Mouse (Mus musculus): ENCODE data around the gene Rasa1. TPM values are rescaled to one million over a fixed set of nuclear protein-coding genes. Genes with fewer than 3 reads are reported as not detected.
A peak's percentile ranks its signal among the peaks of the same experiment; 100 is the strongest.

The Rasa1 gene
- polyA plus RNA-seq (2012; rRNA removed) (44.5 and 52.8 TPM in 2 replicates), polyA plus RNA-seq (2014; fragmentation: Nextera tagmentation; extraction: Ambion mirVana) (63.6 and 64.7 TPM in 2 replicates)

DNA sequence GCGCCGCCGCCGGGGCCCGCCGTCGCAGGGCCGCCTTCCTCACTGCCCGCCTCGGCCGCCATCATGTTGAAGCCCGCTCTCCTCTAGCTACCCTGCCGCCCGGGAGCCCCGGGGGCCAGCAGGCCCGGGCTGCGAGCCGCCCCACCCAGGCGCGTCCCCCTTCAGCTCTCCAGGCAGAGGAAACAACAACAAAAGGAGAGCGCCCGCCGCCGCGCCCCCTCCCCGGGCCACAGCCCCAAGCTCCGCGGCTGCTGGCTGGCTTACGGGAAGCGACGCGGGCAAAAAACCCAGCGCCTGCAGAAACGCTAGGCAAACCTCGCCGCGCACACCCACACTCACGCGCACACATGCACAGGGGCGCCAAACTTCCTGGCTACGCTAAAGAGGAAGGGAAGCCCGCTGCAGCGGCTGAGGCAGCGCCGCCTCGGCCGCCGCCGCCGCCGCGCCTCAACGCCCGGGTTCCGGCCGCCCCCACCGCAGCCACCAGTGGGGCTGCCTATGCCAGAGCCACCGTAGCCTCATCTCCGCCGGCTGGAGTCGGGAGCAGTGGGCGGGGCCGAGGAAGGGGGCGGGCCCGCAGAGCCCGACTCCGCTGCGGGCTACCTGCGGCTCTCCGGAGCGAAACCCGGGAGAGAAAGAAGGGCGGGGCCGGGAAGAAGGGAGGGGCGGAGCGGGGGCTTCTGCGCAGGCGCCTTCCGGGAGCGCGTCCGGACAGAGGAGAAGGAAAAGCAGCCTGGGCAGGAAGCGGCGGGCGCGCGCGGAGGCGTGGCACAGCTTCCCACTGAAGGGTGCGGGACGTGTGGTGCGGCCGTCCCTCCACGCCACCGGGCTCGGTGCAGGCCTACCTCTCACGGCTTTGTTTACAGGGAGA, at the start of gene Rasa1:
Rasa1 (minus strand) TSS at position 288 of the 871 bp plus-strand sequence.
- no peaks in the 10 kb centered on the region for H3K36me3 ChIP-seq (ENCODE audit: control insufficient read depth, insufficient read depth, low read length)
- H3K4me2 ChIP-seq (replicated peaks; ENCODE audit: low read depth, low read length, severe bottlenecking): peak within 1 kb of the TSS; percentile 59
- WGBS: under 1% methylated on average over 60 of the region's 97 CpGs
- H3K9me3 ChIP-seq (ENCODE audit: control insufficient read depth, low read length): no peaks in the 10 kb centered on the region
- H3K9ac ChIP-seq (ENCODE audit: low read depth, low read length, severe bottlenecking): peak within 1 kb of the TSS; percentile 97
- H3K27me3 ChIP-seq (ENCODE audit: control insufficient read depth, insufficient read depth, low read length): no peaks in the 10 kb centered on the region
- H3K4me3 ChIP-seq (replicated peaks; ENCODE audit: low read length): peak within 1 kb of the TSS; percentile 92
- peak within 1 kb of the TSS; percentile 99 for H3K27ac ChIP-seq (replicated peaks; ENCODE audit: low read depth, low read length)
- peak; percentile 97; the same call in 1 of the 2 replicates for TF ChIP-seq POLR2A (IDR thresholded peaks at IDR 0.05; ENCODE audit: borderline replicate concordance, extremely low read depth, insufficient read depth, insufficient read length)
- no peaks in the 10 kb centered on the region for H3K4me1 ChIP-seq (ENCODE audit: control insufficient read depth, insufficient read depth, low read length)
- ATAC-seq (ENCODE audit: low FRiP score, low read depth) (peak; percentile 99), DNase-seq (ENCODE audit: low spot score) (peak; percentile 95)

DNA sequence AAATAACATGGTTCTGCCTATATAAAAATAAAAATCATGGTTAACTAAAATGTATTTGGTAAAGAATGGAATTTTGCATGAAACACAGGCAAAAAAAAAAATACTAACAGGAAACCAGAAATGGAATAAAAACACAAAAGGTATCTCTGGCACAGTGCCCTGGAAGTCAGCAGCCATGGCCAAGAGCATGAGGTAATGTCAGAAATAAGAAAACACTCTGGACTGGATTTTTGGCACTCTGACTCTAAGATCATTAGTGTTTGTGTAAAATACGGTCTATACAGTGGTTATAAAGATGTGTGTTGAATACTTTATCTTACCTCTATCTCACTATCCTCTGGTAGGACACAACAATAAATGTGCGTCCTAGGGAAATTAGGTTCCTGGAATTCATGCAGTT, 22.6 kb upstream of the Rasa1 start:
- no peak overlapping the region for H3K4me3 ChIP-seq (replicated peaks; ENCODE audit: low read length)
- WGBS: 46% methylated on average over 2 of the region's 2 CpGs
- no peaks in the 10 kb centered on the region for H3K36me3 ChIP-seq (ENCODE audit: control insufficient read depth, insufficient read depth, low read length)
- no peaks in the 10 kb centered on the region for H3K27me3 ChIP-seq (ENCODE audit: control insufficient read depth, insufficient read depth, low read length)
- peak; percentile 82 for DNase-seq (ENCODE audit: low spot score)
- no peak overlapping the region for H3K27ac ChIP-seq (replicated peaks; ENCODE audit: low read depth, low read length)
- H3K9me3 ChIP-seq (ENCODE audit: control insufficient read depth, low read length): no peaks in the 10 kb centered on the region
- H3K4me1 ChIP-seq (ENCODE audit: control insufficient read depth, insufficient read depth, low read length): no peaks in the 10 kb centered on the region
- no peak for TF ChIP-seq POLR2A (IDR thresholded peaks at IDR 0.05; ENCODE audit: borderline replicate concordance, extremely low read depth, insufficient read depth, insufficient read length)
- no peak overlapping the region for H3K4me2 ChIP-seq (replicated peaks; ENCODE audit: low read depth, low read length, severe bottlenecking)
- H3K9ac ChIP-seq (ENCODE audit: low read depth, low read length, severe bottlenecking): no peak overlapping the region
- peak; percentile 50; the same call in 1 of the 2 replicates for ATAC-seq (ENCODE audit: low FRiP score, low read depth)

DNA sequence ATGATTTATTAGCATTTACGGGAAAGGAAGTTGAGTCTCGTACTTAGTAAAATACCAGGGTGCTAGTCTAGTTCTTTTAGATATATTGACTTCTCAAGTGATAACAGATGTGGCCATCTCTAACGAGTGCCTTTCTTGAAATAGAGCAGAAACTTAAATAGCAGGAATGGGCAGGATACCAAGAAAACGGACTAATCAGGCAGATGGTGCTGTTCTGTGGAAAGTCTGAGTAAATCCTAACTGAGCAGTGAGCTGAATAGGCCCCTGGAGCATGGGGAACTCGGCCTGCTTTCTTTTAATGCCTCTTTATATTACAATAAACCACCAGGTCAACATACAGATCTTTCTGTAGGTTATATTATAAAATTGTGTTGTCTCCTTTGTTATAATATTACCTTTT, 22.0 kb upstream of the Rasa1 start:
- DNase-seq (ENCODE audit: low spot score): peak; percentile 93
- no peak overlapping the region for H3K4me2 ChIP-seq (replicated peaks; ENCODE audit: low read depth, low read length, severe bottlenecking)

DNA sequence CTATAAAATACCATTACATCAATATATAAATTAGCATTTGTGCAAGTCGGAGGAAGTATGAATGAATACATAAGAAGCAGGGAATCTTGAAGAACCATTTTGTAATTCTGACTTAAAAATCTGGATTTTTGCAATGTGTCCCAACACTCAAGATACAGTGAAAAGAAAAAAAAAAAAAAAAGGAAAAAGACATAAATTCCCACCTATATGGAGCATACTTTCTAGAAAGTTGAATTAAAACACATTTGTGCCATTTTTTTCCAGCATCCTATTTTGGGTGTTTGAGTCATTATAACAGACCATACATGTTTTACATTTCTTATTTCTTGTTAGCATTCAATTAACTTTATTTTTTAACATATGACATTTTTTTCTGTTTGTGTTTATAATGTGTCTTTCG, 21.6 kb upstream of the Rasa1 start:
- Histone ChIP-seq H3K36me3 (ENCODE audit: control insufficient read depth, insufficient read depth, low read length) (no peaks in the 10 kb centered on the region), H3K9me3 (ENCODE audit: control insufficient read depth, low read length) (no peaks in the 10 kb centered on the region), H3K27ac (replicated peaks; ENCODE audit: low read depth, low read length) (no peak overlapping the region), H3K4me2 (replicated peaks; ENCODE audit: low read depth, low read length, severe bottlenecking) (no peak overlapping the region), H3K4me1 (ENCODE audit: control insufficient read depth, insufficient read depth, low read length) (no peaks in the 10 kb centered on the region), H3K9ac (ENCODE audit: low read depth, low read length, severe bottlenecking) (no peak overlapping the region), H3K4me3 (replicated peaks; ENCODE audit: low read length) (no peak overlapping the region), H3K27me3 (ENCODE audit: control insufficient read depth, insufficient read depth, low read length) (no peaks in the 10 kb centered on the region)
- ATAC-seq (ENCODE audit: low FRiP score, low read depth): no peak
- no peak for DNase-seq (ENCODE audit: low spot score)
- 46% methylated on average over 2 of the region's 2 CpGs for WGBS
- TF ChIP-seq POLR2A (IDR thresholded peaks at IDR 0.05; ENCODE audit: borderline replicate concordance, extremely low read depth, insufficient read depth, insufficient read length): no peak

More for the DNA sequence above, 22.0 kb upstream of the Rasa1 start:
- ATAC-seq (ENCODE audit: low FRiP score, low read depth): peak; percentile 90
- WGBS: 10% methylated on average over 5 of the region's 5 CpGs
- H3K4me3 ChIP-seq (replicated peaks; ENCODE audit: low read length): no peak overlapping the region
- no peaks in the 10 kb centered on the region for H3K27me3 ChIP-seq (ENCODE audit: control insufficient read depth, insufficient read depth, low read length)
- no peaks in the 10 kb centered on the region for H3K36me3 ChIP-seq (ENCODE audit: control insufficient read depth, insufficient read depth, low read length)
- H3K4me1 ChIP-seq (ENCODE audit: control insufficient read depth, insufficient read depth, low read length): no peaks in the 10 kb centered on the region
- no peak overlapping the region for H3K27ac ChIP-seq (replicated peaks; ENCODE audit: low read depth, low read length)
- H3K9ac ChIP-seq (ENCODE audit: low read depth, low read length, severe bottlenecking): no peak overlapping the region
- H3K9me3 ChIP-seq (ENCODE audit: control insufficient read depth, low read length): no peaks in the 10 kb centered on the region
- TF ChIP-seq POLR2A (IDR thresholded peaks at IDR 0.05; ENCODE audit: borderline replicate concordance, extremely low read depth, insufficient read depth, insufficient read length): no peak

DNA sequence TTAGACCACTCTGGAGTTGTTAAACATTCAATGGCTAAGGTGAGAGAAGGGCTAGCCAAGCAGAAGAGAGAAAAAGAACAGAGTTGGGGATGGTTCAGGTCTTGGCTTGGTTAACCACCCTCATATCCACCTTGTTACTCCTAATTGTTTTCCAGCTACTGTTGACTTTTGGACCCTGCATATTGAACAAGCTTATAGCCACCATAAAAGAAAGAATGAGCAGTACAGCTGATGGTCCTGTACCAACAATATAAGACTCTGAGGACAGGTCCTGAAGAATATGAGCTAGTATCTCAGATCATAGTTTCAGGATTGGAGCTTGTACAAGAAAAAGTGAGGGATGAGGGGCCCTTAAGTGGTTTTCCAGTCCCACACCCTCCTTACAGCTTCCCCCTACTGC, 17.1 kb upstream of the Rasa1 start:
- Histone ChIP-seq H3K4me3 (replicated peaks; ENCODE audit: low read length) (no peak overlapping the region), H3K9me3 (ENCODE audit: control insufficient read depth, low read length) (no peaks in the 10 kb centered on the region), H3K9ac (ENCODE audit: low read depth, low read length, severe bottlenecking) (no peak overlapping the region), H3K4me1 (ENCODE audit: control insufficient read depth, insufficient read depth, low read length) (no peaks in the 10 kb centered on the region), H3K4me2 (replicated peaks; ENCODE audit: low read depth, low read length, severe bottlenecking) (no peak overlapping the region), H3K36me3 (ENCODE audit: control insufficient read depth, insufficient read depth, low read length) (no peaks in the 10 kb centered on the region), H3K27ac (replicated peaks; ENCODE audit: low read depth, low read length) (no peak overlapping the region), H3K27me3 (ENCODE audit: control insufficient read depth, insufficient read depth, low read length) (no peaks in the 10 kb centered on the region)
- DNase-seq (ENCODE audit: low spot score) (no peak), ATAC-seq (ENCODE audit: low FRiP score, low read depth) (no peak)
- TF ChIP-seq POLR2A (IDR thresholded peaks at IDR 0.05; ENCODE audit: borderline replicate concordance, extremely low read depth, insufficient read depth, insufficient read length): no peak

Data from limb, embryonic 14.5 days (tissue).